Mouse (Mus musculus): ENCODE data around the gene Prdx5.

Gene Prdx5

DNA sequence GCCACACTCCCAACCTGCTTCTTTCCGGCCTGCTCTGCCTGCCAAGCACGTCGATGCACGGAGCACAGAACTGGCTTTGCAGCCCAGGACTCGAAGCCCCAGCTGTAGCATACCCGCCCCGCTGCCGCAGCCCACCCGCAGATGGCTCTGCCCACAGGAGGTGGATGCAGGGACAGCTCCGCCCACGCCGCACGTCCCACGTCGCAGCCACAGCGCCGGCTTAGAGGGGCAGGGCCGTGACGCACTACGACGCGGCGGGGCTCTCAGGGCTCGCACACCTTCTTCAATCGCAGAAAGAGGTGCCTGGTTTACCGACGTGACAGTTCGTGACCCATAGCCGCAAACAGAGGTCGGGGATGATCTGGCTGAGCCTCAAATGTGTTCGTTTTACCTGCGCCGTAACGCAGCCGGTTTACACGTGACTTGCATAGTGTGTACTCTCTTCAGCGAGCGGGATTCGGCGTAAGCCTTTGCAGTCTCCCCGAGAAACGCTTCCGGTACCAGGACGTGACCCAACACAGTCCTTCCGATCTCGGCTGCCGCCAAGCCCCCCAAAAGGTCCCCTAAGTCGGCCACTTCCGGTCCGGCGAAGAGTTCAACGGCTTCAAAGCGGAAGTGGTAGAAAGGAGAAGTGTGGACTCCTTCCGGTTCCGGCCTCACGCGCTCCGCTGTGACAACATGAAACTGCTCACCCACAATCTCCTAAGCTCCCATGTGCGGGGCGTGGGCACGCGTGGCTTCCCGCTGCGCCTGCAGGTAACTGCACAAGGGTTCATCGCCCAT lies at the start of gene Prdx5, which contains the start of gene Trmt112:
Prdx5 (minus strand) TSS at position 600 of the 783 bp plus-strand sequence.
Trmt112 (plus strand) TSS at position 192 of the 783 bp plus-strand sequence.
- peak; percentile 97 for DNase-seq (ENCODE audit: extremely low read depth, low read depth)

DNA sequence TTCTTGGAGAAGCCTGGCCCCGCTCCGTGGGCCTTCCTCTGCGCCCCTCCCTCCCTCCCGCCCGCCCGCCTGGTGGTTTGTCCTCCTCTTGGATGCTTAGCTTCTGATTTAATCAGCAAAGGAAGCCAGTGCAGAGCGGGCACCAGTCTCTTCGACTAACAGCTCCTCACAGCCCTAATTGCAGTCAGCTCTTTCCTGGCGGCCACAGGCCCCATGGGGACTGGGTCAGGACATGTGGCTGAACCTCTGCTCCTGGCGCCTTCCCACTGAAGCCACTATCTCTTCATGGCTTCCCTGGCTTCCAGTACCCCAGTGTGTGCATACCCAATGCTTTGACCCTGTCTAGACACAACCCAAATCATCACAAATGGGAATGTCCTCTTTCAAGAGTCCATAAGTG lies 46.6 kb upstream of the Prdx5 start:
- no peak for DNase-seq (ENCODE audit: extremely low read depth, low read depth)

DNA sequence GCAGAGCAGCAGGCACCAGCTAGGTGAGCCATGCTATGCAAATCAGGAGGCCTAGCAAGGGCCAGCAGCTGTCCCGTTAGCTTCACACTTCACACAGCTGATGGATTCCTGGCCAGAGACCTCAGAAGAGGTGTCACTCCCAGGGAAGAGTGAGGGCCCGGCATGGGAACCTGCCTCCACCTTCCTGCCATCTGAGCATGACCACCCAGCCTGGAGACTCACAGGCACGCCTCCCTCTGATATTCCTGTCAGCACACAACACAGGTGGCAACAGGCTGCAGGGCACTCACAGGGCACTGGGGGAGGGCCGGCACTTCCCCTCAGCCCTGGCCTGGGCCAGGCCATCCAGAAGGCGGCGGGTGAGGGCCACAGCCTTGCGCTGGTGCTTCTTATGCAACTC lies 45.5 kb upstream of the Prdx5 start:
- no peak for DNase-seq (ENCODE audit: extremely low read depth, low read depth)

DNA sequence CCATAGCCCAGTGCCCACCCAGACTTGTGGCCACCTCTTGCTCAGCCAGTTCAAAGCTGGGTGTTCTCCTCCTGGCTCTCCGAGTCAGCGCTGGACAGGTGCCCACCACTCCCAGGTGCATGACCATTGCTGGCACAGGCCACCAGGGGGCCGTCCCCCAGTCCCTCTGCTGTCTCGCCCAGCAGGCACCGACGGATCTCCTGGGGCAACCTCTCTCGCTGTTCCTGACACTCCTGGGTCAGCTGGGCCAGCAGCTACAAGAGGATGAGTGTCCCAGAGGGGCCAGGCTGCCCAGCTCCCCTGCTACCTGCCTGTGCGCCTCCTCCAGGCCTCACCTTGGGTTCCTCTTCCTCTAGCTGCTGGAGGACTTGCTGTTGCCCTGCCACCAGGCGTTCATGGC lies 44.1 kb upstream of the Prdx5 start:
- DNase-seq (ENCODE audit: extremely low read depth, low read depth): no peak

DNA sequence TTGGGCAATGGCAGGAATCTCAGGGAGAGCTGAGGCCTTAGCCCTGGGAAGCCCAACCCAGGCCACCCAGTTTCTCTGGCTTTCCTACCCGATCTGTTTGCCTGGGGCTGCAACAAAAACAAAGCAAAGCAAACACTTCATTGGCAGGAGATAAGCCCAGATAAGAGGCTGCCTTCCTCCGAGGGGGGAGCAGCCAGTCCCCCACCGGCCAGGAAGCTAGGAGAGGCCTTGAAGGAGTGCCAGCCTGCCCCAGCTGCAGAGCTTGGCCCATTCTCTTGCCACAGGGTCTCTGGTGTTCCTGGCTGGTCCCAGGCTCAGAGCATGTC lies 42.8 kb upstream of the Prdx5 start:
- no peak for DNase-seq (ENCODE audit: extremely low read depth, low read depth)

DNA sequence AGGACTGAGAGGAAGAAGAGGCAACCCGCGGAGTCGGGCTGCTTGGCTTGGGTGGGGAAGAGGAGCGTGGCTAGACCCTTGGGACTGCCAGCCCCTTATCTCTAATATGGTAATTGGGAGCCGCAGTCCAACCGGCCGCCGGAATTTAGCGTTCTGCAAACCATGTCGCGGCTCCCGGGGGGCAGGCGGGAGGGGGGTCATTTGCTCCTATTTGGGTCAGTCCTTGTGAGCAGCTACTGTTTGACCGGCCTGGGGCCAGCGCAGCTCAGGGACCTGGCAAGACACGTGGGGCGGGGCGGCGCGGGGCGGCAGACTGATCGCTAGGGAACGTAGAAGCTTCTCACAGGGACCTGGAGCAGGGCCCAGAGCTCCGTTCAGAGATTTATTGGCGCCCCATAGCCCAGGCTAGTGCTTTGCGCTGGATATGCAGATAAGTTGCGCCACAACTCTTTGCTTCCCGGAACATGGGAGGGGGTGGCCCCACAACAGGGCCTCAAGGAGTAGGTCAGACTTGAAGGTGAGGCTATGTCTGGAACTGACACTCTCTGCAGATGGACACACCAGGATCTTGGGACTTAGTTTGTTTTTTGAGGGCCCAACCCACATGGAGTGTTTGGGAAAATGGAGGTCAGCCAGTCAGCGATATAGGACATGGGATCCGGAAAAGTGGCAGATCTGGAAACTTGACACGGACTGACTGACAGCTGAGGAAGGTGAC lies 42.2 kb upstream of the Prdx5 start:
- DNase-seq (ENCODE audit: extremely low read depth, low read depth): no peak

DNA sequence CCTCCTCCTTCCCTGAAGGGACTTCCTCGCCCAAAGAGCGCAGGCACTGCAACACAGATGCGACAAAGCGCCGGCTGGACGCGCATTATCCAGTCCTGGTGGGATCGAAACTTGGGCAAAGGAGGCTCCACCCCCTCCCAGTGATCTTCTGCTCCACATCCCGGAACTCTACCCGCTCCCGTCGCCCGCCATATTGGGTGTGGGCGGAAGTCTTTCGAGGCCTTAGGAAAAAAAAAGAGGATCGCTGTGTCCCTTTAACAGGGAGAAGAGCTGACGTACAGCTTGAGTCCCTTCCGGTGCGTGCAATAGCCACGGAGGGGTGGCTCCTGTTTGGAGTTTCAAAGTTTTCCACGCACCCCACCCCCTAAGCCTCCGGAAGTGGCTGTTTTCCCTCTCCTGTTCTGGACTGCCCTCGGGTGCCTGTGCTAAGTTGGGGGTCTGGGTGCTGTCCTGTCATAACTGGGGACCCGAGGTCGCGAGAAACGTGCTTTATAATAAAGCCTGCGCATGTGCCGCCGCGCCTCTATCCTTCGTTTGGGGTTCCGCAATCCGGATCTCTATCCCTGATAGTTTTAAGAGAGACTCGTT lies 41.6 kb upstream of the Prdx5 start:
- peak; percentile 86 for DNase-seq (ENCODE audit: extremely low read depth, low read depth)

DNA sequence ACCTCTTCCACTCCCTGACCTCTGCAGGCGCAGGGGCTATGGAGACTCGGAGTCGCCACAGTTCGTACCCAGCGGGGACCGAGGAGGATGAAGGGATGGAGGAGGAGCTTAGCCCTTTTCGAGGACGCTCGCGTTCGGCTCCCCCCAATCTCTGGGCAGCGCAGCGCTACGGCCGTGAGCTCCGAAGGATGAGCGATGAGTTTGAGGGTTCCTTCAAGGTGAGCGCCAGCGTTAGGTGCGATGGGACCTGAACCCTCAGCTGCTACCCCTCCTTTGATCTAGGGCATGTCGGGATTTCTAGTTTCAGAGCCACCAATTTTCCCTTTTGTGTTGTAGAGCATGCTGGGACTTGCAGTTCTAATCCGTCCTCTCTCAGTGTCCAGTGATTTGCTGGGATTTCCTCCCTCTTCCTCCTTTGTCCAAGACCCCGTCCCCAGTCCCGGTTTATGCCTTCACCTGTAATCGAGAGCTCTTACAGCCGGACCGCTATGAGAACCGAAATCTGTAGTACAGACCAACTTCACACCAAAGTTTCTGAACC lies 40.8 kb upstream of the Prdx5 start:
- DNase-seq (ENCODE audit: extremely low read depth, low read depth): no peak

DNA sequence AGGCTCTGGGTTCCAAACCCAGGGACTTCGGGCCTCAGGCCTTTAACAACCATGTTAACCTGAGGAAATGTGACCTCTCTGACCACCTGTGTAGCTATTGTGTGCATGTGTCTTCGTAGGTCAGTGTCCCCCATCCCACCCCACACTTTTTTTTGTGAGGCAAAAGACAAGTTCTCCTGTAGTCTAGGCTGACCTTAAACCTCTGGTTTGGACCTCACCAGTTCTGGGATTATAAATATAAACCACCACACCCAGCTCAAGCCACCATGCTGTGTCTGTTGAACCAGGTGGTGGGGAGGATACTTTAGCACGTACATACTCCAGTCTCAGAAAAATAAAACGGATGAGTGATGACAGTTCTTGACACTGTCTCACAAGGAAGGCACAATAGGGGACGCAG lies 40.0 kb upstream of the Prdx5 start:
- DNase-seq (ENCODE audit: extremely low read depth, low read depth): no peak

DNA sequence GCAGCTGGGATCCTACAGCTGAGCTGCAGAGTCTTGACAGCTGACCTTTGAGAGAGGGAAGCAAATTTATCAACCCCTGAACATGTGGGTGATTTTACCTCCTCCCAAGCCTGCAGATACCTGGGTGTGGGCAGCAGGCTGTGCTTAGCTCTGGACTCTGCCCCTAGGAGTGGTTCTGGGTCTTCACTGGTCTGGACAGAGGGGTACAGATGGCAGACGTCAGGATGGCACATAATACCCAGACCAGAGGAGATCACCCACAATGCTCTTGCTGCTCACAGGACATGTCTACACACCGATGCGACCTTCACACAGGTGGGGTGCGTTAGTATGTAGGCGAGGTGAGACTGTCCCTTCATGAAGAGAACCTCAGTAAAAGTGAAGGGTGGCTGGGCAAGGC lies 39.6 kb upstream of the Prdx5 start:
- no peak for DNase-seq (ENCODE audit: extremely low read depth, low read depth)

DNA sequence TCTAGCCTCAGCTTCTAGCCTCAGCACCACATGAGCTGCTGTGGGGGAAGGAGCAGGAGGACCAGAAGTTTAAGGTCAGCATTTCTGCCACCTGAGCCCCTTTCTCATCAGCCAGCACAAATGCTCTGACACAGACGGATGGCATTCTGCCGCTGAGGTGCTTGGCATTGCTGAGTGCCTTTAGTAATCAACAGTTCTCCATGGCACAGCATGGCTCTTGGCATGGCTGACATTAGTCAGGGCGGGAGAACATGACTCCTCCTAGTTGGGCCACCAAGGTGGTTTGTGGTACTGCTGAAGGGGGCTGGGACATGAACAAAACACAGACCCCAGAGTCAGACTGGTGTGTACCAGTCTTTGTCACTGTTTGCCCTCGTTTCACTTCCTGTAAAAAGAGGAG lies 38.3 kb upstream of the Prdx5 start:
- no peak for DNase-seq (ENCODE audit: extremely low read depth, low read depth)

DNA sequence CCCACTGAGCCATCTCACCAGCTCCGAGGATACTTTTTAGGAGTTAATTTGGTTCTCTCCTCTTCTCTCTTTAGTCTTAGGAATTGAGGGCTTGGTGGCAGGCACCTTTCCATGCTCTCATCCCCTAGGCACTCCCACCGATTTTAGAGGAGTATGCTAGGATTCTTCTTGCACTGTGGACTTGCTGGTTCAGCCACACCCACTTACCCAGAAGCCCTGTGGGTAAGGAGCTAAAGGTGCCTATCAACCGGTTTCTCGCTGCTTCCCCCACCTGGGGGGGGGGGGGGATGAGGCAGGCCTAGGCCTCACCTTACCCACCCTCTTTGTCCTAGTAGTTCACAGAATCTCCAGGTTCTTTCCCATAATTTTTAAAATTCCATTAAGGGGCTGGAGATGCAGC lies 37.8 kb upstream of the Prdx5 start:
- DNase-seq (ENCODE audit: extremely low read depth, low read depth): no peak

DNA sequence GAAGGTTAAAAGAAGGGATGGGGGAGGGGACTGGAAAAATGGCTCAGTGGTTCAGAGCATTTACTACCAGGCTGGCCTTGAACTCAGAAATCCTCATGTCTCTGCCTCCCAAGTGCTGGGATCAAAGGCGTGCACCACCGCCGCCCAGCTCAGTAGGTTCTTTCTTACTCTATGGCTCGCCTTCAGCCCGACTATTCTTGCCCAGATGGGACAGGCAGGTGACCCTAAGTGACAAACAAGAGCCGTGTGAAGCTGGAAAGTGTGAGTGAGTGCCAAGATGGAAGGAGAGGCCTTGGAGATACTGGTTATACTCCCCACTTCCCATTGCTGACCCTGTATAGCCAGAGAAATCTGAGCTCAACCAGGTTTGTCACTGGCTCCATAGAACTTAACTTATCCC lies 33.8 kb upstream of the Prdx5 start:
- no peak for DNase-seq (ENCODE audit: extremely low read depth, low read depth)

DNA sequence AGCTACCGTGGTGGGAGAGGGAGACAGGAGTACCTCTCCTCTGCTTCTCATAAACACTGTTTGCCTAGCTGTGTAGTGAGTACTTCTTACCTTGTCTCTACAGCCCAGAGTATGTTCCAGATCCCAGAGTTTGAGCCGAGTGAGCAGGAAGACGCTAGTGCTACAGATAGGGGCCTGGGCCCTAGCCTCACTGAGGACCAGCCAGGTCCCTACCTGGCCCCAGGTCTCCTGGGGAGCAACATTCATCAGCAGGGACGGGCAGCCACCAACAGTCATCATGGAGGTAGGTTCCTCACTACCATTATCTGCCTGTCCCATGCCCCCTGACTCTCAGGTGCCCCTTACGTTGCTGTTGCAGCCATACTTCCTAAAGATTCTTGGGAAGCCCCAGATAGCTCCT lies 32.9 kb upstream of the Prdx5 start:
- no peak for DNase-seq (ENCODE audit: extremely low read depth, low read depth)

DNA sequence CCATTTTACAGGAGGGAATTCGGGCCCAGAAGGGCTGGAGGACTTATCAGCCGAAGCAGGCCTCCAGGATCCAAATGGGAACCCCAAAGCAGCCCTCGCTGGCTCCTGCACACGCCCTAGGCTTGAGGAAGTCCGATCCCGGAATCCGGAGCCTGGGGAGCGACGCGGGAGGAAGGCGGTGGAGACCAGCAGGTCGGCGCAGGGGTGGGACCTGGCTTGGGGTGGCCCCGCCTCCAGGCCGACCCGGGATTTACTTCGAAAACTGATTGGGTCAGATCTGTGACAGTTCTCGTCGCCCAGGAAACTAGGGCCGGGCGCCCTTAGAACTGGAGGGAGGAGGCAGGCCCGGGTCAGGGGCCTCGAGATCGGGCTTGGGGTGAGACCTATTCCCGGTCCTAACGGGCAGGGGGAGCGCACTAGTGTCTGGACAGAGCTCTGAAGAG lies 32.4 kb upstream of the Prdx5 start, which contains the start of gene Gpr137:
Gpr137 (minus strand) TSS at position 232 of the 443 bp plus-strand sequence.
- peak; percentile 84 for DNase-seq (ENCODE audit: extremely low read depth, low read depth)

DNA sequence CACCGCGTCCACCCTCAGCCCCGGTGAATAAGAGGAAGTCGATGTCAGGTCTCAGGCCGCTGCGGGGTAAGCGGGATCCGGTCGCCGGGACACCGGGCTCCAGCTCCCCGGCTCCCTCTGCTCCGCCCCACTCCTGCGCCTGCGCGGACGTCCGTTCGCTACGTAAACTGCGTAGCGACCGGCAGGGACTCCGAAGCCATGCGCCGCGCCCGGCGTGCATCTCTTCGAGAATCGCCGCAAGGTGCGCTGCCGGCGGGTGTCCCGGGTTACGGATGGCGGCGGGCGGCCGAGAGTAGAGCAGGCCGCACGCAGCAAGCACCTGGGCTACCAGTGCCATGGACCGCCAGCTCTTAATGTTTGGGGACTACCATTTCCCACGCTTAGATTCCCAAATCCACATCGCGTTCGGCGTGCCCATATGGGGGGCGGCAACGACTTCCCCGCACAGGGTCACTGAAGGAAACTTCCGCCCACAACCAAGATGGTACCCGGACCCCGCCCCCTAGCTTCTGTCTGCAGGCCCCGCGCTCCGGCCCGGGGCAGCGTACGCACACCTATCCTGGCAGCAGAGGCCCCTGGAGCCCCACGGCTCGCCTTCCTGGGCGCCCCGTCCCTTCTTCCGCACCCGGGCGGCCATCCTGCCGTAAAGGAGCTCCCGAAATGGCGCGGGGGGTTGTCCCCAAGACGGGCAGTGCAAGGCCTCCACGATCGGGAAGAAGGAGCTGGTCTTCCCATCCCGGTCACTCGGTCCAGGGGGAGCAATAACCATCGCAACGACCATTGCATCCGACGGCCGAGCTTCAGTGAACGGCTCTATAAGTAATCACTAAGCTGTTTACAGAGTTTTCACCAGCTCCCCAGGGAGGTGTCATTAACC lies 31.7 kb upstream of the Prdx5 start, which contains the start of gene Bad:
Bad (plus strand) TSS at position 490 of the 877 bp plus-strand sequence.
- DNase-seq (ENCODE audit: extremely low read depth, low read depth): no peak

DNA sequence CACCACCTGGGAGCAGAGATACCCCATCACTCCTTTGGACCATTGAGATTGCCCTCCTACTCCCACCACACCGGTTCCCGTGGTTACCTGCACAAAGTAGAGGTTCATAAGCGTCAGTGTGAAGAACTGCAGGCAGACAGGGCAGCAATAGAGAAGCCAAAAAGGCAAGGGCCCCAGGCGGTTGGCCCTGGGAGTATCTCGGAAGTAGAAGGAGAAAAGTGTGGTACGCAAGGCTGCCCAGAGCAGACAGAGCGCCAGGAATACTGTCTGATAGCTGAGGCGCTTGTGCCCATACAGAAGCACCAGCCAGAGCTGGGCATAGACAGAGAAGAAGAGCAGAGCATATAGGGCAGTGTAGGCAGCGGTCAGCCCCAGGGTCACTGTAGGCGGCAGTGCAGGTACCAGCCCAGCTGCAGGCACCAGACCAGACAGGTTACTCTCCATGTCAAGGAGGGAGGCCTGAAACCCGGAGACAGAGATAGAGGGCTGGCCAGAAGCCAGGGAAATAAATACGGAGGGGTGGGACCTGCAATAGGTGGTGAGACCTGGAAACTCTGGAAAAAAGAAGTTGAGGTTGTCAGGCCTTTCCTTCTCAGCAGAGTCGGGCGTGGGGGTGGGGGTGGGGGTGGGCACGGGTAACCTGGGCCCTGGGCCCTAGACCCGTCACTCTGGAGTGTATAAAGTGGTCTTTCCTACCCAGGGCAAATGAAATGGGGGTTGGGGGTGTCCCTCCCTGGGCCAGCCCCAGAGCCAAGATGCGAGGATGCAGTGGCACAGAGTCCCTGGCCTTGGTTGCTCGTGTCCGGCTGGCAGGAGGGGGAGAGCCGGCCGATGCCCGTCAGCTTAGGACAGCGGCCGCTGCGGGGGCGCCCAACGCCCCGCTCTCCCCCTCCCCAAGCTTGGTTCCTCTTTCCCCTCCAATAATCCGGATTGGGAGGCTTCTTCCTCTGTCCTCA lies 30.8 kb upstream of the Prdx5 start:
- no peak for DNase-seq (ENCODE audit: extremely low read depth, low read depth)

DNA sequence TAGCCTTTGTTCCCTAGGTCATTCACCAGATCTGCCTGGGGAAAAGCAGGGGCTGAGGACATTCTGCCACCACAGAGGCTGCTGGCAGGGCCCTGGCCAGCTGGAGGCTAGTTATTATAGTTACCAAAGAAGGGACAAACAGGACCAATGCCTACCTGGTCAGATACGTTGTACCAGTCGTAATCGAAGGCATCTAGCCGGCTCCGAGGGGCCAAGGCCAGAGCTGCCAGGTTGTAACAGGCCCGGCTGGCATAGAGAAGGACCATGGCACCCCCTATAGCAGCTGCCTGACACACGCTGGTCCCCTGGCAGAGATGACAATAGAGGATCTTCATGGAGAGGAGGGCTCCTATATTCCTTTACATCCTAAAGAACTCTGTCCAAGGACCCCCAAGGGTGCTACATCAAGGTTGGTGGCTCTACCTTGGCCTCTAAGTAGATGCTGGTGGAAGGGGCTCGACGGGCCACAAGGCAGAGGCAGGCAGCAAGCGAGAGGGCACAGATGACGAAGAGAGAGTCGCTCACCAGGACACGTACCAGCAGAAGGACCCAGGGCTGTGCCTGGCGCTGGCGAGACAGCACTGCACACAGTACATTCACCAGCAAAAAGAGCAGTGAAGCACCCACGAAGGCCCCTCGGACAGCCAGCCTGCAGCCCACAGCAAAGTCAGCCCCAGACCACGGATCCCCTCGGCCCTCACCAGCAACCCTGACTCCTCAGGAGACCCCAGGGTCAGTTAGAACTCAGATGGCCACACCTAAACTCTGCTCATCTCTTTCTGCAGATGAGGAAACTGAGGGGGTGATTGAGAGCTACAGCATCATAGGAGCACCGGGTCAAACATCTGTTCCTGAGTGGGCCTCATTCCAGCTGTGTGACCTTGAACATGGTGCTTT lies 29.4 kb upstream of the Prdx5 start:
- no peak for DNase-seq (ENCODE audit: extremely low read depth, low read depth)

All from MEL-GATA-1-ER (cell line).